Mouse (Mus musculus) CH12.LX (cell line): ENCODE measurements around the gene Elovl7. TPM values are rescaled to one million over a fixed set of nuclear protein-coding genes. Genes with fewer than 3 reads are reported as not detected.

Experiments used
- DNase-seq: peaks from one replicate; pipeline ENCODE4 v3.0.0-alpha.2; 2013; ENCODE audit errors: extremely low read depth
- H3K27ac ChIP-seq: 2 replicates; pipeline ENCODE4 v1.5.1; 2012; ENCODE audit warnings: low read depth, mild to moderate bottlenecking, control low read depth, moderate library complexity; ENCODE audit not compliant: insufficient read depth
- H3K27me3 ChIP-seq: replicated peaks from 2 replicates; pipeline ENCODE3; 2012; ENCODE audit warnings: inconsistent platforms
- H3K36me3 ChIP-seq, 2 experiments: replicated peaks in 1 of 2; 2 replicates each; pipeline versions ENCODE3 to v1.6.1; 2012; ENCODE audit warnings: inconsistent platforms in 1 of 2, low read length in 1 of 2, mild to moderate bottlenecking in 1 of 2, mixed read lengths in 1 of 2, moderate library complexity in 1 of 2; ENCODE audit not compliant: control insufficient read depth in 1 of 2, insufficient read depth in 1 of 2
- H3K4me1 ChIP-seq, 2 experiments: 2 replicates each; pipeline ENCODE4 v1.6.1; 2012; ENCODE audit warnings: inconsistent platforms in 1 of 2, moderate library complexity in 1 of 2; ENCODE audit not compliant: insufficient read depth in 2 of 2, control insufficient read depth in 1 of 2
- H3K4me2 ChIP-seq: 2 replicates; pipeline ENCODE4 v1.6.1; 2012; ENCODE audit warnings: low read depth, mild to moderate bottlenecking, control low read depth; ENCODE audit not compliant: poor library complexity, insufficient read depth, severe bottlenecking
- H3K4me3 ChIP-seq, 3 experiments: fragments of 150-350 bp in 1 of 3; sonication (generic) in 1 of 3; replicated peaks in 1 of 3; 2 replicates each; pipeline versions ENCODE3 to v1.5.1; 2011 to 2012; ENCODE audit warnings: low read depth in 2 of 3, low read length in 2 of 3, mild to moderate bottlenecking in 2 of 3, moderate library complexity in 2 of 3, control low read depth in 1 of 3, improper control_type of control experiment in 1 of 3, inconsistent platforms in 1 of 3, mixed read lengths in 1 of 3; ENCODE audit not compliant: poor library complexity in 1 of 3
- H3K79me2 ChIP-seq: replicated peaks from 2 replicates; pipeline ENCODE4 v1.6.1; 2012; ENCODE audit warnings: mild to moderate bottlenecking, moderate library complexity; ENCODE audit not compliant: control insufficient read depth, poor library complexity, insufficient read depth, severe bottlenecking; ENCODE audit errors: extremely low read depth
- H3K9ac ChIP-seq: 2 replicates; pipeline ENCODE4 v1.6.1; 2012; ENCODE audit warnings: low read depth, mild to moderate bottlenecking, control low read depth, moderate library complexity; ENCODE audit not compliant: insufficient read depth
- H3K9me3 ChIP-seq: replicated peaks from 2 replicates; pipeline ENCODE3; 2012; ENCODE audit warnings: low read length, inconsistent platforms, mixed read lengths
- BHLHE40 ChIP-seq: IDR thresholded peaks from 2 replicates; pipeline ENCODE4 v1.6.1; 2011; ENCODE audit warnings: mild to moderate bottlenecking, low read depth, low read length, improper control_type of control experiment
- CTCF ChIP-seq, 2 experiments: IDR thresholded peaks in 1 of 2; conservative IDR thresholded peaks in 1 of 2; 2 replicates each; pipeline ENCODE4 v1.5.1; 2011 to 2012; ENCODE audit warnings: low read depth in 2 of 2, low read length in 2 of 2, improper control_type of control experiment in 1 of 2, inconsistent platforms in 1 of 2, mild to moderate bottlenecking in 1 of 2, moderate library complexity in 1 of 2
- E2F4 ChIP-seq: IDR thresholded peaks from 2 replicates; pipeline ENCODE4 v1.6.1; 2011; ENCODE audit warnings: low read depth, low read length, improper control_type of control experiment; ENCODE audit not compliant: insufficient replicate concordance
- ELF1 ChIP-seq: IDR thresholded peaks from 2 replicates; pipeline ENCODE4 v1.6.1; 2014; ENCODE audit warnings: low read depth, mild to moderate bottlenecking, inconsistent platforms, low read length, improper control_type of control experiment
- ETS1 ChIP-seq: conservative IDR thresholded peaks from 2 replicates; pipeline ENCODE4 v1.6.1; 2012; ENCODE audit warnings: low read depth, mild to moderate bottlenecking, inconsistent platforms, low read length, improper control_type of control experiment, moderate library complexity
- GABPA ChIP-seq: IDR thresholded peaks from 2 replicates; pipeline ENCODE4 v1.6.1; 2012; ENCODE audit warnings: low read depth, low read length, improper control_type of control experiment, inconsistent platforms; ENCODE audit not compliant: insufficient replicate concordance
- HCFC1 ChIP-seq: IDR thresholded peaks from 2 replicates; pipeline ENCODE4 v1.6.1; 2012; ENCODE audit warnings: low read depth, mild to moderate bottlenecking, inconsistent platforms, low read length, improper control_type of control experiment
- JUND ChIP-seq: conservative IDR thresholded peaks from 2 replicates; pipeline ENCODE4 v1.6.1; 2011; ENCODE audit warnings: low read depth, low read length, improper control_type of control experiment
- MAFK ChIP-seq: IDR thresholded peaks from 2 replicates; pipeline ENCODE4 v1.6.1; 2011; ENCODE audit warnings: low read length, improper control_type of control experiment; ENCODE audit not compliant: insufficient replicate concordance
- MAX ChIP-seq: IDR thresholded peaks from 2 replicates; pipeline ENCODE4 v1.6.1; 2011; ENCODE audit warnings: low read length, improper control_type of control experiment
- MEF2A ChIP-seq: IDR thresholded peaks from 2 replicates; pipeline ENCODE4 v1.6.1; 2014; ENCODE audit warnings: low read depth, mild to moderate bottlenecking, inconsistent platforms, low read length, improper control_type of control experiment, borderline replicate concordance
- MYC ChIP-seq: IDR thresholded peaks from 2 replicates; pipeline ENCODE4 v1.6.1; 2011; ENCODE audit warnings: low read depth, mild to moderate bottlenecking, improper control_type of control experiment, low read length
- NELFE ChIP-seq: IDR thresholded peaks from 2 replicates; pipeline ENCODE4 v1.6.1; 2011; ENCODE audit warnings: low read depth, low read length, improper control_type of control experiment
- NRF1 ChIP-seq: IDR thresholded peaks from 2 replicates; pipeline ENCODE4 v1.6.1; 2014; ENCODE audit warnings: low read depth, mild to moderate bottlenecking, inconsistent platforms, low read length, improper control_type of control experiment, moderate library complexity
- PAX5 ChIP-seq: IDR thresholded peaks from 2 replicates; pipeline ENCODE4 v1.6.1; 2012; ENCODE audit warnings: low read length, inconsistent platforms, mixed read lengths
- POLR2A ChIP-seq: IDR thresholded peaks from 2 replicates; pipeline ENCODE4 v1.6.1; 2011; ENCODE audit warnings: low read depth, mild to moderate bottlenecking, improper control_type of control experiment, low read length
- POLR2AphosphoS2 ChIP-seq: IDR thresholded peaks from 2 replicates; pipeline ENCODE4 v1.6.1; 2011; ENCODE audit warnings: low read depth, low read length, improper control_type of control experiment
- SIN3A ChIP-seq: IDR thresholded peaks from 2 replicates; pipeline ENCODE4 v1.6.1; 2012; ENCODE audit warnings: low read length, improper control_type of control experiment, inconsistent platforms
- SMC3 ChIP-seq: IDR thresholded peaks from 2 replicates; pipeline ENCODE4 v1.6.1; 2011; ENCODE audit warnings: low read depth, low read length, improper control_type of control experiment
- TCF12 ChIP-seq: IDR thresholded peaks from 2 replicates; pipeline ENCODE4 v1.6.1; 2014; ENCODE audit warnings: low read depth, mild to moderate bottlenecking, inconsistent platforms, low read length, improper control_type of control experiment
- USF1 ChIP-seq: IDR thresholded peaks from 2 replicates; pipeline ENCODE4 v1.6.1; 2014; ENCODE audit warnings: low read depth, mild to moderate bottlenecking, inconsistent platforms, low read length, improper control_type of control experiment
- USF2 ChIP-seq: conservative IDR thresholded peaks from 2 replicates; pipeline ENCODE4 v1.6.1; 2011; ENCODE audit warnings: low read depth, low read length, improper control_type of control experiment
- ZC3H11A ChIP-seq: IDR thresholded peaks from 2 replicates; pipeline ENCODE4 v1.6.1; 2012; ENCODE audit warnings: low read depth, mild to moderate bottlenecking, inconsistent platforms, low read length, improper control_type of control experiment
- ZKSCAN1 ChIP-seq: IDR thresholded peaks from 2 replicates; pipeline ENCODE4 v1.6.1; 2012; ENCODE audit warnings: low read depth, inconsistent platforms, low read length, improper control_type of control experiment, borderline replicate concordance
- ZNF384 ChIP-seq: IDR thresholded peaks from 2 replicates; pipeline ENCODE4 v1.6.1; 2012; ENCODE audit warnings: low read depth, low read length, improper control_type of control experiment, inconsistent platforms
- dilution Hi-C: fragments of 300-500 bp; cut with MboI; formaldehyde crosslinking; loops from 2 replicates; pipeline ENCODE4 v1.14.3; 2020; ENCODE audit warnings: low sequenced_read_pairs; ENCODE audit not compliant: extremely low pct_unique_long_range_greater_than_20kb, extremely low pct_ligation_motif_present
- in situ Hi-C: fragments of 300-500 bp; cut with MboI; formaldehyde crosslinking; loops from 3 replicates; pipeline ENCODE4 v1.14.3; 2019; ENCODE audit warnings: low sequenced_read_pairs, low pct_ligation_motif_present, low pct_unique_long_range_greater_than_20kb, mixed read lengths
- polyA plus RNA-seq: library from polyadenylated mRNA; unstranded; fragments of >175 nt; gene quantifications from 2 replicates; pipeline ENCODE4 v1.2.1, GENCODE M21; 2012; ENCODE audit warnings: low read depth; ENCODE audit not compliant: insufficient read length
- total RNA-seq, 2 experiments: library from RNA; depleted of rRNA; stranded (reverse); fragments of 300-350 nt in 1 of 2; fragments of >200 nt in 1 of 2; gene quantifications; 2 replicates each; pipeline ENCODE4 v1.2.3; 2012 to 2014

Elovl7 gene
- total and polyA plus RNA-seq, 3 experiments: 5.3 to 11.9 (median 8.3) TPM

- Histone ChIP-seq H3K27ac (no peak overlapping the region), H3K9ac (no peak overlapping the region), H3K4me3 (no peak overlapping the region), H3K79me2 (peaks cover 2% of the 10 kb centered on the region; the same call in 1 of the 2 replicates), H3K27me3 (no peaks in the 10 kb centered on the region), H3K4me1 (peaks cover 3 to 8% of the 10 kb centered on the region in 2 experiments; a peak in 2 of 4 replicates), H3K36me3 (peaks cover 40 to 79% of the 10 kb centered on the region in 2 experiments), H3K4me2 (no peak overlapping the region), H3K9me3 (no peaks in the 10 kb centered on the region)
- TF ChIP-seq HCFC1: no peak
- no peak for TF ChIP-seq NRF1
- TF ChIP-seq SMC3: no peak
- no peak for TF ChIP-seq PAX5
- no peak for TF ChIP-seq CTCF (conservative IDR thresholded peaks at IDR 0.05 in 1 of 2, IDR thresholded peaks at IDR 0.05 in 1 of 2; ENCODE audit: low read depth in 2 of 2, low read length in 2 of 2)
- no peak for TF ChIP-seq ELF1
- no peak for TF ChIP-seq GABPA
- no peak for TF ChIP-seq POLR2AphosphoS2
- no peak for TF ChIP-seq MYC
- no peak for DNase-seq
- in situ Hi-C loops (no loop called here), dilution Hi-C loops (no loop called here)
Measured at GRCm38 (mm10) chr13:108170511-108170910, 43.7 kb upstream of the Elovl7 start.

- Histone ChIP-seq H3K9me3 (no peaks in the 10 kb centered on the region), H3K4me2 (no peak overlapping the region), H3K27me3 (no peaks in the 10 kb centered on the region), H3K4me3 (no peak overlapping the region), H3K9ac (no peak overlapping the region), H3K36me3 (peaks cover 58 to 87% of the 10 kb centered on the region in 2 experiments), H3K4me1 (no peaks in the 10 kb centered on the region), H3K79me2 (no peaks in the 10 kb centered on the region), H3K27ac (no peak overlapping the region)
- DNase-seq: no peak
- dilution Hi-C loops (no loop called here), in situ Hi-C loops (loop anchor here (25.0 kb wide), 1 partner anchor 1033 kb away; no protein-coding TSS in a partner anchor)
- TF ChIP-seq USF2 (no peak), NELFE (no peak), NRF1 (no peak), JUND (no peak), SIN3A (no peak), HCFC1 (no peak), MAX (no peak), ETS1 (no peak), ZNF384 (no peak), MAFK (no peak), ZKSCAN1 (no peak), POLR2A (no peak), TCF12 (no peak), SMC3 (no peak), E2F4 (no peak), ZC3H11A (no peak), USF1 (no peak), MEF2A (no peak), BHLHE40 (no peak), GABPA (no peak)
Measured at GRCm38 (mm10) chr13:108179618-108180017, 34.6 kb upstream of the Elovl7 start.
